Mouse (Mus musculus) lung, postnatal 4 days (tissue): Measurements from ENCODE around the gene Kcng3.

Experiments used
- DNase-seq, 2 experiments: peaks; one replicate each; pipeline ENCODE4 v3.0.0; 2021

The Kcng3 gene

GRCm38 (mm10) chr17:83631783-83632652 lies at the start of gene Kcng3:
Gene Kcng3, minus strand, starts transcription at chr17:83631895.
- peak; percentile 23 to 52 for DNase-seq

- DNase-seq: no peak
Observed at GRCm38 (mm10) chr17:83677370-83677769, 45.7 kb upstream of the Kcng3 start.

GRCm38 (mm10) chr17:83672685-83673084 lies 41.0 kb upstream of the Kcng3 start:
- DNase-seq: no peak

- no peak for DNase-seq
Observed at GRCm38 (mm10) chr17:83667934-83668690, 36.4 kb upstream of the Kcng3 start.

GRCm38 (mm10) chr17:83666597-83667287 lies 35.0 kb upstream of the Kcng3 start:
- DNase-seq: peak in 1 of 2 experiments; percentile 13

GRCm38 (mm10) chr17:83664761-83665160 lies 33.1 kb upstream of the Kcng3 start:
- DNase-seq: no peak

- no peak for DNase-seq
Observed at GRCm38 (mm10) chr17:83658943-83659342, 27.2 kb upstream of the Kcng3 start.

GRCm38 (mm10) chr17:83657375-83657774 lies 25.7 kb upstream of the Kcng3 start:
- no peak for DNase-seq

GRCm38 (mm10) chr17:83655732-83656131 lies 24.0 kb upstream of the Kcng3 start:
- no peak for DNase-seq

- DNase-seq: no peak
Observed at GRCm38 (mm10) chr17:83654651-83655136, 23.0 kb upstream of the Kcng3 start.

- DNase-seq: no peak
Observed at GRCm38 (mm10) chr17:83653635-83654034, 21.9 kb upstream of the Kcng3 start.

GRCm38 (mm10) chr17:83650932-83651682 lies 19.4 kb upstream of the Kcng3 start:
- DNase-seq: no peak

- no peak for DNase-seq
Observed at GRCm38 (mm10) chr17:83649986-83650385, 18.3 kb upstream of the Kcng3 start.

GRCm38 (mm10) chr17:83647413-83647812 lies 15.7 kb upstream of the Kcng3 start:
- no peak for DNase-seq

- no peak for DNase-seq
Observed at GRCm38 (mm10) chr17:83646425-83647163, 14.9 kb upstream of the Kcng3 start.

GRCm38 (mm10) chr17:83645226-83645808 lies 13.6 kb upstream of the Kcng3 start:
- peak; percentile 62 to 81 for DNase-seq

- peak in 1 of 2 experiments; percentile 40 for DNase-seq
Observed at GRCm38 (mm10) chr17:83637393-83637792, 5.7 kb upstream of the Kcng3 start.

- no peak for DNase-seq
Observed at GRCm38 (mm10) chr17:83636443-83636842, 4.7 kb upstream of the Kcng3 start.

GRCm38 (mm10) chr17:83632653-83633570 lies 1.2 kb upstream of the Kcng3 start:
- peak; percentile 46 to 75 for DNase-seq
